Mouse (Mus musculus): ENCODE measurements around the gene Zfp825.
"Not testable (repeated sequence)": the region's sequence is repeated elsewhere in the genome, so short reads cannot be mapped to it uniquely, and the experiment has no call there.

The Zfp825 gene

DNA sequence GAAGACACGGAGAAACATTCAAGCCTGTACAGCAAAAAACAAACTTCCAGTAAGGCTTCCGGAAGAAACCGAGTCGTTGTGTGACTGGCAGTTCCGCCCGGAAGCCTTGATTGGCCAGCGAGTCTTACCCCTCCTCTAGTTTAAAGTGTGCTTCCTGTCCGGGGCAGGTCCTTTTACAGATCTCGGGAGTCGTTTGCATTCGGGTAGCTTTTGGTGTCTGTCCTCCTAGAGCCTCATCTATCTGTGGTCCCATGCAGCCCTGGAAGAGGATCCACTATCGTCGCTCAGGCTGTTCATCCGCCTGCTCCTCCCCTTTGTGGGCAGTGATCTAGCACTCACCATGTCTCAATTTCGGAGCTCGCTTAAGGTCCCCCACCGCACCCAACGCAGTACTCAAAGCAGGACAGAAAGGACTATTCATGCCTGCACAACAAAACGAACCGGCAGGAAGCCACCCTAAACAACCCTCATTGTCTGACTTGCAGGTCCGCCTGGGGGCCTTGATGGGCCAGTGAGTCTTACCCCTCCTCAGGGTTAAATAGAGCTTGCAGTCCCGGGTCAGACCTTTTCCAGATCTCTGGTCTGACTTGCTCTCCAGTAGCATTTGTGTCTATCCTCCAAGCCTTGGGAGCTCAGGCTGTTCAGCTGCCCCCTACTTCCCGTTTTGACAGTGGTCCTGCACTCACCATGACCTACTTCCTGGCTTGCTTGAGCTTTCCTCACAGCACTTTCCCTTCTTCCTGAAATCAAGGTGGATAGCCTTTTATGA, at the start of gene Zfp825:
Zfp825 (minus strand) TSS at position 82 of the 769 bp plus-strand sequence.
- DNase-seq (ENCODE audit: low read depth, low spot score), result peak; percentile 88

DNA sequence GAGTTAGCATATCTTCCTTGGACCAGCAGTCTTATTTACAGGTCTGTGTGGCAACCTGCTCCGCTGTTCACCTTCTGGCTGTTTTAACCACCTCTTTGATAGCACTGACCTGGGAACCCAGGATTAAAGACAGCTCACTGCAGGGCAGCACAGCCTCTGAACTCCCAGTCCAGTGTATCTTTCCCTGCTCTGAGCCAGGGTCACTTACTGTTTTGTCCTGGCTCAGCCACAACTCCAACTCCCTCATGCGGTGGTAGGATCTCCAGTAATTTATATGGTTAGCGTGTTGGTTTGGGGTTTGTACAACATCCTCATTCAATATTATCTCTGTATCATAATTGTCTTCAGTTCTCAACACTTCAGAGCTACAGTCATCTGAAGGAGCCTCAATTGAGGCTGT, 41.6 kb upstream of the Zfp825 start:
- not testable (repeated sequence) for DNase-seq (ENCODE audit: low read depth, low spot score)

DNA sequence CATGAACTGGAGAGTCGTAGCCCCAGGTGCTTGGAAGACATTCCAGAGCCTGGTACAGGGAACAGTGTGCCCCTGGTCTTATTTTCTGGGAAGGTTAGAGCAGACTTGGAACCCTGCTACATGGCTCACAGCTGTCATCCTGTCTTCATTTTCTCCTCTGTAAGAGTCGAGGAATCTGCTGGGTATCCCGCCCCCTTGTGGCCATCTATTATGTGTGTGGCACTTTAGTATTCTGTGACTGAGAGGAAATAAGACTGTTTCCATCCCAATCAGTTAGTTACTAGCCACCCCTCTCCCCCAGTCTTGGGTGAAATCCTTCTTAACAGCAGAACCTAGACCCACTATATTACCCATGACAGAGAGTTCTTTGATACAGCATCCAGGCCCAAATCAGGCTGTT, 41.1 kb upstream of the Zfp825 start:
- peak; percentile 87 for DNase-seq (ENCODE audit: low read depth, low spot score)

DNA sequence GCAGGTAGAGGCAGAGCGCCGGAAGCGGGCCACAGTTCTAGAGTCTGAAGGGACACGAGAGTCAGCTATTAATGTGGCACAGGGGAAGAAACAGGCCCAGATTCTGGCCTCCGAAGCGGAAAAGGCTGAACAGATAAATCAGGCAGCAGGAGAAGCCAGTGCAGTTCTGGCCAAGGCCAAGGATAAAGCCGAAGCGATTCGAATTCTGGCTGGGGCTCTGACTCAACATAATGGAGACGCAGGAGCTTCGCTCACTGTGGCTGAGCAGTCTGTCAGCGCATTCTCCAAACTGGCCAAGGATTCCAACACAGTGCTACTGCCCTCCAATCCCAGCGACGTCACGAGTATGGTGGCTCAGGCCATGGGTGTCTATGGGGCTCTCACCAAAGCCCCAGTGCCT, 40.3 kb upstream of the Zfp825 start:
- DNase-seq (ENCODE audit: low read depth, low spot score), result no peak

DNA sequence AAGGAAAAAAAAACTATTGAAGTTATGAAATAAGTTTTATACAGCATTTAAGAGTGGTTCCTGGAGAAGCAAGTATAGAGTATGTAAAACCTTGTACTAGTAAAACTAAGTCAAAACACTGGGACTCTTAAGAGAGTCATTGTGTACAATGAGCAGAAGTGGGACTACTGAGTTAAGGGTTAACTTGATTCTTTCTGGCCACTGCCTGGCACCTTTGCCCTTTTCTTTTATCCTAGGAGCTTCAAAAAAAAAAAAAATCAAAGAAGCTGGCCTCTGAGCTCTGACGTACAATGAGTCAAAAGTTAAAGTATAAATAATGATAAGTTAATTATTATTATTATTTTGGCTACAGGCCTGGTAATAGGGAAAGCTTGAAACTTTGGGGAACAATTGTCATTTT, 37.5 kb upstream of the Zfp825 start:
- not testable (repeated sequence) for DNase-seq (ENCODE audit: low read depth, low spot score)

DNA sequence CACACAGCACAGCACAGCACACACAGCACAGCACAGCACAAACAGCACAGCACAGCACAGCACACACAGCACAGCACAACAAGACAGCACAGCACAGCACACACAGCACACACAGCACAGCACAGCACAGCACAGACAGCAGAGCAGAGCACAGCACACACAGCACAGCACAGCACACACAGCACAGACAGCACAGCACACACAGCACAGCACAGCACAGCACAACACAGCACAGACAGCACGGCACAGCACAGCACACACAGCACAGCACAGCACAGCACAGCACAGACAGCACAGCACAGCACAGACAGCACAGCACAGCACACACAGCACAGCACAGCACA, 35.6 kb upstream of the Zfp825 start:
- DNase-seq (ENCODE audit: low read depth, low spot score), result peak; percentile 10

DNA sequence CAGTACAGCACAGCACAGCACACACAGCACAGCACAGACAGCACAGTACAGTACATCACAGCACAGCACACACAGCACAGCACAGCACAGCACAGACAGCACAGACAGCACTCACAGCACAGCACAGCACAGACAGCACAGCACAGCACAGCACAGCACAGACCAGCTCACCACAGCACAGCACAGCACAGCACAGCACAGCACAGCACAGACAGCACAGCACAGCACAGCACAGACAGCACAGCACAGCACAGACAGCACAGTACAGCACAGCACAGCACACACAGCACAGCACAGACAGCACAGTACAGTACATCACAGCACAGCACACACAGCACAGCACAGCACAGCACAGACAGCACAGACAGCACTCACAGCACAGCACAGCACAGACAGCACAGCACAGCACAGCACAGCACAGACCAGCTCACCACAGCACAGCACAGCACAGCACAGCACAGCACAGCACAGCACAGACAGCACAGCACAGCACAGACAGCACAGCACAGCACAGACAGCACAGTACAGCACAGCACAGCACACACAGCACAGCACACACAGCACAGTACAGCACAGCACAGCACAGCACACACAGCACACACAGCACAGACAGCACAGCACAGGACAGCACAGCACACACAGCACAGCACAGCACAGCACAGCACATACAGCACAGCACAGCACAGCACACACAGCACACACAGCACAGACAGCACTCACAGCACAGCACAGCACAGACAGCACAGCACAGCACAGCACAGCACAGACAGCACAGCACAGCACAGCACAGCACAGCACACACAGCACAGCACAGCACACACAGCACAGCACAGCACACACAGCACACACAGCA, 35.0 kb upstream of the Zfp825 start:
- DNase-seq (ENCODE audit: low read depth, low spot score), result not testable (repeated sequence)

DNA sequence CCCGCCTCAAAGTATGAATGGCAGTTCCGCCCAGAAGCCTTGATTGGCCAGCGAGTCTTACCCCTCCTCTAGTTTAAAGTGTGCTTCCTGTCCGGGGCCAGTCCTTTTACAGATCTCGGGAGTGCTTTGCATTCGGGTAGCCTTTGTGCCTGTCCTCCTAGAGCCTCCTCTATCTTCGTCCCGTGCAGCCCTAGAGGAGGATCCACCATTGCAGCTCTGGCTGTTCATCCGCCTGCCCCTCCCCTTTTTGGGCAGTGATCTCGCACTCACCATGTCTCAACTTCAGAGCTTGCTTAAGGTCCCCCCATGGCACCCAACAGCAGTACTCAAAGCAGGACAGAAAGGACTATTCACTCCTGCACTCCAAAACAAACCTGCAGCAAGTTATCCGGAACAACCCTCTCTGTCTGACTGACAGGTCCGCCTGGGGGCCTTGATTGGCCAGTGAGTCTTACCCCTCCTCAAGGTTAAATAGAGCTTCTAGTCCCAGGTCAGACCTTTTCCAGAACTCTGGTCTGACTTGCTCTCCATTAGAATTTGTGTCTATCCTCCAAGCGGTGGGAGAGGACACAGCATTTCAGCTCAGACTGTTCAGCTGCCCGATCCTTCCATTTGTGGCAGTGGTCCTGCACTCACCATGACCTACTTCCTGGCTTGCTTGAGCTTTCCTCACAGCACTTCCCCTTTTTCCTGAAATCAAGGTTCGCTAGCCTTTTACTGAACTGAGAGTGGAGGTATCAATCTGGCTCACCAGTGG, 28.9 kb upstream of the Zfp825 start:
- peak; percentile 85 for DNase-seq (ENCODE audit: low read depth, low spot score)

DNA sequence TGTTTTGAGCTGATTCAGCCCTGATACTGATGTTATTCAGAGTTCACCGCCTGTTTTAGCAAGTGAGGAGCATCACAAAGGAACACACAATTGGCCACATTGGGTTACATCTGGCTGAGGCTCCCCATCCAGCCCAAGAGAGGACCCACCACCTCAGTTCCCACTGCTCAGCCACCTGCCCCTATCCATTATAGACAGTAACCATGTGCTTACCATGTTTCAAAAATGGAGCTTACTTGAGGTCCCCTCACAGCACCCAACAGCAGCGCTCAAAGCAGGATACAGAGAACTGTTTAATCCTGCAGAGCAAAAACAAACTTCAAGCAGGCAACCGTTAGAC, 28.3 kb upstream of the Zfp825 start:
- DNase-seq (ENCODE audit: low read depth, low spot score), result not testable (repeated sequence)

DNA sequence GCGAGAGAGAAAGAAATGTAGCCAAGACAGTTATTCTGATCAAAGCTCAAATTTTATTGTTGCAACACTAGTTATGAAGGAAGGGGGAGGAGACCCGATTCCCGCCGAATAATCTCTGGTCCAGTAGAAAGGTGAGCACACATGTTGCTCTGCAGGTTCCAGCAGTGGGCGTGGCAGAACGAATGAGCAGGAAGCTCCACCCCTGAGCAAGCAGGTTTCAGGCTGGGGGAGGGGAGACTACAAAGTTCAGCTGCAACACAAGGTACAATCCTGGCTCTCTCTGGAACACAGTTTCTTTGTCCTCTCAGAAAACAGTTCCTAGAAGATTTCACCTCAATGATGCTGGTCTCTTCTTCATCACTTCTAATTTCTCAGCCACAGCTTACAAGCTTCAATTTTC, 14.2 kb upstream of the Zfp825 start:
- not testable (repeated sequence) for DNase-seq (ENCODE audit: low read depth, low spot score)

DNA sequence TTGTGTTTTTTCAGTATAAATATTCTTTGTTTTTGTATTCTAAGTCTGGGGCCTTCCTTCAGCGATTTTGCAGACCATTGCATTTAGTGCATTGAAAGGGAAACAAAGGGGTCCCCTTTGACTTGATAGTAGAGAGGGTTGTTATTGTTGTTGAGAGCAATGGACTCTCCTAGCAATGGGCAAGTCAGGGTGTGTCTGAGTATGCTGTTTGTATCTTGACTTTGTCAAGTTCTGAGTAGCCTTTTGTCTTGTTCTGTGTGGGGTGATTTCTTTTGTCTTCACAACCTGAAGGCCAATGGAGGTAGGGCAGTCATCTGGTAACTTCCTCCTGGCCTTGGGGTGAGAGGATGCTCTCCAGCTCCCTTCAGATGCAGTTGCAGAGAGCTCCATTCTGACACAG, 9.1 kb upstream of the Zfp825 start:
- not testable (repeated sequence) for DNase-seq (ENCODE audit: low read depth, low spot score)

DNA sequence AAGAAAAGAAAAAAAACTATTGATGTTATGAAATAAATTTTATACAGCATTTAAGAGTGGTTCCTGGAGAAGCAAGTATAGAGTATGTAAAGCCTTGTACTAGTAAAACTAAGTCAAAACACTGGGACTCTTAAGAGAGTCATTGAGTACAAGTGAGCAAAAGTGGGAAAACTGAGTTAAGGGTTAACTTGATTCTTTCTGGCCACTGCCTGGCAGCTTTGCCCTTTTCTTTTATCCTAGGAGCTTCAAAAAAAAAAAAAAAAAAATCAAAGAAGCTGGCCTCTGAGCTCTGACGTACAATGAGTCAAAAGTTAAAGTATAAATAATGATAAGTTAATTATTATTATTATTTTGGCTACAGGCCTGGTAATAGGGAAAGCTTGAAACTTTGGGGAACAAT, 5.9 kb upstream of the Zfp825 start:
- not testable (repeated sequence) for DNase-seq (ENCODE audit: low read depth, low spot score)

DNA sequence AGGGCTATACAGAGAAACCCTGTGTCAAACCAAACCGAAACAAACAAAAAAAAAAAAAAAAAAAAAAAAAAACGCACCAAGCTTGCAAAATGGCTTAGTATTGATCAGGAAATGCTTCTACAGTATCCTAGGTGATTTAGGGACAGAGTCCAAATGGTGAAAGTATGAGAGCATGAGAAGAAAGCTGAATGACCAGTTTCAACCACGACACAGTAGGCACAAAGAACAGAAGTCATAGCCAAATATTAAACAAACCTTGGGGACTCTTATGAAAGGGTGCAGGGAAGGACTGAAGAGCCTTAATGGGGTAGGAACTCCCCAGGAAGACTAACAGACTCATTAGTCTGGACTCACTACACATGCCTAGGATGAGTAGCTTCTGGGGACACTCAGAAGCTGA, 9.5 kb downstream of the Zfp825 start:
- DNase-seq (ENCODE audit: low read depth, low spot score), result not testable (repeated sequence)

DNA sequence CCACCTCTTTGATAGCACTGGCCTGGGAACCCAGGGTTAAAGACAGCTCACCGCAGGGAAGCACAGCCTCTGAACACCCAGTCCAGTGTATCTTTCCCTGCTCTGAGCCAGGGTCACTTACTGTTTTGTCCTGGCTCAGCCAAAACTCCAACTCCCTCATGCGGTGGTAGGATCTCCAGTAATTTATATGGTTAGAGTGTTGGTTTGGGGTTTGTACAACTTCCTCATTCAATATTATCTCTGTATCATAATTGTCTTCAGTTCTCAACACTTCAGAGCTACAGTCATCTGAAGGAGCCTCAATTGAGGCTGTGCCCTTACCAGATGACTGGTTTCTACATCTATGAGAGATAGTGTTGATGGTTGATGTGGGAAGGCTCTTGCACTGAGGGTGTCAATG, 22.3 kb downstream of the Zfp825 start:
- not testable (repeated sequence) for DNase-seq (ENCODE audit: low read depth, low spot score)

DNA sequence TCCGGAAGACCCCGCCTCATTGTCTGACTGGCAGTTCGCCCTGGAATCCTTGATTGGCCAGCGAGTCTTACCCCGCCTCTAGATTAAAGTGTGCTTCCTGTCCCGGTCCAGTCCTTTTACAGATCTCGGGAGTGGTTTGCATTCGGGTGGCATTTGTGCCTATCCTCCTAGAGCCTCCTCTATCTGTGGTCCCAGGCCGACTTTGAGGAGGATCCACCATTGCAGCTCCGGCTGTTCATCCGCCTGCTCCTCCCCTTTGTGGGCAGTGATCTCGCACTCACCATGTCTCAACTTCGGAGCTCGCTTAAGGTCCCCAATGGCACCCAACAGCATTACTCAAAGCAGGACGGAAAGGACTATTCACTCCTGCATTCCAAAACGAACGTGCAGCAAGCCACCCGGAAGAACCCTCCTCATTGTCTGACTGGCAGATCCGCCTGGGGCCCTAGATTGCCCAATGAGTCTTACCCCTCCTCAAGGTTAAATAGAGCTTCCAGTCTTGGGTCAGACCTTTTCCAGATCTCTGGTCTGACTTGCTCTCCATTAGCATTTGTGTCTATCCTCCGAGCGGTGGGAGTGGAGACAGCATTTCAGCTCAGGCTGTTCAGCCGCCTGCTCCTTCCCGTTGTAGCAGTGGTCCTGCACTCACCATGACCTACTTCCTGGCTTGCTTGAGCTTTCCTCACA, 30.9 kb downstream of the Zfp825 start:
- peak; percentile 84 for DNase-seq (ENCODE audit: low read depth, low spot score)

DNA sequence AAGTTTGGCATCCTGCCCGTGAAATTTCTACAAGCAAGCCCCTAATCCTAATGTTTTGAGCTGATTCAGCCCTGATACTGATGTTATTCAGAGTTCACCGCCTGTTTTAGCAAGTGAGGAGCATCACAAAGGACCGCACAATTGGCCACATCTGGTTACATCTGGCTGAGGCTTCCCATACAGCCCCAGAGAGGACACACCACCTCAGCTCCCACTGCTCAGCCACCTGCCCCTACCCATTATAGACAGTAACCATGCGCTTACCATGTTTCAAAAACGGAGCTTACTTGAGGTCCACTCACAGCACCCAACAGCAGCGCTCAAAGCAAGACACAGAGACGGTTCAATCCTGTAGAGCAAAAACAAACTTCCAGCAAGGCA, 31.5 kb downstream of the Zfp825 start:
- not testable (repeated sequence) for DNase-seq (ENCODE audit: low read depth, low spot score)

DNA sequence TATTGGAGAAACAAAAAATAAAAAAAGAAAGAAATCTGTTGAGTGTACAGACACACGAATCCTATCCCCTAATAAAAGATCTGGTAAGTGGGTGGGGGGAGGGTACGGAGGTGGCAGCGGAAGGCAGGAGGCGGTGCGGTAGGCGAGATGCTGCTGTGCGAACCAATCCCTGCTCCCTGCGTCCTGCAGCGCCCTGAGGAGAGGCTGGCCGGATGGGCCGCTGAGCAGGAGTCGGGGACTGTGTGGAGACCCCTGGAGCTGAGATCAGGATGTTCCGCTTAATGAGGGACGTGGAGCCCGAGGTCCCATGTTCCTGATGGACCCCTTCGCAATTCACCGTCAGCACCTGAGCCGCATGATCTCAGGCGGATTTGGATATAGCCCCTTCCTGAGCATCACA, 53.9 kb downstream of the Zfp825 start:
- no peak for DNase-seq (ENCODE audit: low read depth, low spot score)

Data from CD4-positive, CD25-positive, alpha-beta regulatory T cell, adult 2 months (primary cell).